Mouse (Mus musculus): ENCODE results near the gene Mxd4. TPM values are rescaled to one million over a fixed set of nuclear protein-coding genes. Genes with fewer than 3 reads are reported as not detected.
A peak's percentile ranks its signal among the peaks of the same experiment; 100 is the strongest.

Mxd4 gene
- polyA plus RNA-seq (2015; fragmentation: Nextera tagmentation; extraction: Ambion mirVana) = 3.2 and 3.8 TPM in 2 replicates

GRCm38 (mm10) chr5:34187601-34188316 lies at the start of gene Mxd4:
Gene Mxd4, minus strand, starts transcription at chr5:34187720.
- Histone ChIP-seq H3K9me3 (replicated peaks) (no peaks in the 10 kb centered on the region), H3K27me3 (no peaks in the 10 kb centered on the region), H3K4me1 (replicated peaks) (peaks cover 47% of the 10 kb centered on the region), H3K4me3 (replicated peaks) (peak within 1 kb of the TSS; percentile 77), H3K36me3 (no peaks in the 10 kb centered on the region), H3K9ac (peak within 1 kb of the TSS; percentile 80), H3K27ac (peak within 1 kb of the TSS; percentile 84), H3K4me2 (peak within 1 kb of the TSS; percentile 100)
- ATAC-seq (ENCODE audit: low read depth) (peak; percentile 97), DNase-seq (peak; percentile 97)
- WGBS (ENCODE audit: insufficient replicate concordance) = under 1% methylated on average over 60 of the region's 60 CpGs

GRCm38 (mm10) chr5:34235898-34236420 lies 48.4 kb upstream of the Mxd4 start:
- WGBS (ENCODE audit: insufficient replicate concordance) = 41% methylated on average over 10 of the region's 10 CpGs
- Histone ChIP-seq H3K9ac (no peak overlapping the region), H3K4me3 (replicated peaks) (no peak overlapping the region), H3K27me3 (no peaks in the 10 kb centered on the region), H3K4me1 (replicated peaks) (no peaks in the 10 kb centered on the region), H3K9me3 (replicated peaks) (no peaks in the 10 kb centered on the region), H3K27ac (no peak overlapping the region), H3K36me3 (no peaks in the 10 kb centered on the region), H3K4me2 (no peak overlapping the region)
- DNase-seq = peak; percentile 13
- no peak for ATAC-seq (ENCODE audit: low read depth)

DNA sequence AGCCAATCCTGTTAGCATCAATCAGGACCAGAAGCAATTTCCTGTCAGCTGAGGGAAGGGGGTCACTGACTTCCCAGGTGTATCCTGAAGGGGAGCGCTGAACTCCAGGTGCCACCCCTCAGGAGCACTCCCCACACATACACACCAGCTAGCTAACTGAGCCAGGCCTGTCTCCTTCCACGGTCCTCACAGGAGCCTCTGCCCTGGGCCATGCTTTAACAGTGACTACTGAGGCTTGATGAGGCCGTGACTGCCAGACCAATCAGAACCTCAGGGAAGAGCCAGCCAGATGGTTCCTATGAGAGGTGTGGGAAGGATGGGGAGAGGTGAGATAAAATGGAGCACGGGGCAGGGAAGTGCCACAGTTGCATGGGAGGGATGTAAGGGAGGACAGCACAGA lies 47.5 kb upstream of the Mxd4 start:
- DNase-seq = no peak
- no peak overlapping the region for H3K4me3 ChIP-seq (replicated peaks)
- no peak overlapping the region for H3K9ac ChIP-seq
- no peaks in the 10 kb centered on the region for H3K9me3 ChIP-seq (replicated peaks)
- H3K4me2 ChIP-seq = no peak overlapping the region
- no peaks in the 10 kb centered on the region for H3K36me3 ChIP-seq
- no peaks in the 10 kb centered on the region for H3K4me1 ChIP-seq (replicated peaks)
- no peaks in the 10 kb centered on the region for H3K27me3 ChIP-seq
- no peak for ATAC-seq (ENCODE audit: low read depth)
- WGBS (ENCODE audit: insufficient replicate concordance) = 57% methylated on average over 4 of the region's 4 CpGs
- no peak overlapping the region for H3K27ac ChIP-seq

DNA sequence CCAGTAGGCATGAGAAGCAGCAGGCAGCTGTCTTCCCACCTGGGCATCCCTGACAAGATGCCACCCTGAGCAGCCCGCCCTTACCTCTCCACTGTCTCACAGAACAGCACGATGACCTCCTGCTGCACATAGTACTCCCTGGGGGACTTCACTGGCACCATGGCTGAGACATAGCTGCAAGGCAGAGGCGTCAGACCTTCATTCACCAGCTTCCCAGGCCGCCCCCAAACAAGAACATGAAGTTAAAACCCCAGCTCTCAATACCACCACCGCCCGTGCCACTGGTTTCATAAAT lies 45.6 kb upstream of the Mxd4 start:
- H3K4me2 ChIP-seq = no peak overlapping the region
- WGBS (ENCODE audit: insufficient replicate concordance) = 64% methylated on average over 6 of the region's 6 CpGs
- ATAC-seq (ENCODE audit: low read depth) (no peak), DNase-seq (no peak)
- no peaks in the 10 kb centered on the region for H3K27me3 ChIP-seq
- H3K4me1 ChIP-seq (replicated peaks) = no peaks in the 10 kb centered on the region
- H3K9ac ChIP-seq = no peak overlapping the region
- H3K4me3 ChIP-seq (replicated peaks) = no peak overlapping the region
- no peak overlapping the region for H3K27ac ChIP-seq
- H3K36me3 ChIP-seq = no peaks in the 10 kb centered on the region
- H3K9me3 ChIP-seq (replicated peaks) = no peaks in the 10 kb centered on the region

- Histone ChIP-seq H3K27me3 (no peaks in the 10 kb centered on the region), H3K36me3 (no peaks in the 10 kb centered on the region), H3K4me1 (replicated peaks) (no peaks in the 10 kb centered on the region), H3K9ac (no peak overlapping the region), H3K4me3 (replicated peaks) (no peak overlapping the region), H3K4me2 (no peak overlapping the region), H3K27ac (no peak overlapping the region), H3K9me3 (replicated peaks) (no peaks in the 10 kb centered on the region)
- DNase-seq = no peak
- ATAC-seq (ENCODE audit: low read depth) = no peak
- WGBS (ENCODE audit: insufficient replicate concordance) = 43% methylated on average over 8 of the region's 8 CpGs
These were observed 45.1 kb upstream of the Mxd4 start for GRCm38 (mm10) chr5:34232481-34233220.

DNA sequence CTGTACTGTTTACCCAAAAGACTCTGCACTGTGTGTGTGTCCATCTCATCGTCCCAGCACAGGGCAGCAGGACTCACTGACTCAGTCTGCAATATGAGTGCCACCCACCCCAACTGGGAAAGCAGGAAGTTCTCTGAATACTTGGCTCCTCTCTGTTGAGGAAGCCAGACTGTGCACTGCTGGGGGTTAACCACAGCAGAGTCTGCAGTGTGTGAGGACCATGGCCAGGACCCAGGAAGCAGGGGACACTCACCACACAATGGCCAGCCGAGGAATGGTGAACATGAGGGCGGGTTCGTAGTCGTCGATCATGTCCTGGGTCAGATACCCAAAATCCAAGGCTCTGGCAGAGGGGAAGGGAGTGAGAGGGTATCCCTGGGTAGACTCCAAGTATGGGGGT lies 44.4 kb upstream of the Mxd4 start:
- Histone ChIP-seq H3K27me3 (no peaks in the 10 kb centered on the region), H3K9me3 (replicated peaks) (no peaks in the 10 kb centered on the region), H3K27ac (no peak overlapping the region), H3K4me2 (no peak overlapping the region), H3K9ac (no peak overlapping the region), H3K36me3 (no peaks in the 10 kb centered on the region), H3K4me1 (replicated peaks) (no peaks in the 10 kb centered on the region), H3K4me3 (replicated peaks) (no peak overlapping the region)
- 38% methylated on average over 6 of the region's 6 CpGs for WGBS (ENCODE audit: insufficient replicate concordance)
- DNase-seq = no peak
- ATAC-seq (ENCODE audit: low read depth) = no peak

- Histone ChIP-seq H3K4me3 (replicated peaks) (no peak overlapping the region), H3K4me1 (replicated peaks) (no peaks in the 10 kb centered on the region), H3K4me2 (no peak overlapping the region), H3K9ac (no peak overlapping the region), H3K27ac (no peak overlapping the region), H3K36me3 (no peaks in the 10 kb centered on the region), H3K27me3 (no peaks in the 10 kb centered on the region), H3K9me3 (replicated peaks) (no peaks in the 10 kb centered on the region)
- ATAC-seq (ENCODE audit: low read depth) (no peak), DNase-seq (no peak)
- WGBS (ENCODE audit: insufficient replicate concordance) = 54% methylated on average over 9 of the region's 9 CpGs
These were observed 43.3 kb upstream of the Mxd4 start for GRCm38 (mm10) chr5:34230599-34231485.

DNA sequence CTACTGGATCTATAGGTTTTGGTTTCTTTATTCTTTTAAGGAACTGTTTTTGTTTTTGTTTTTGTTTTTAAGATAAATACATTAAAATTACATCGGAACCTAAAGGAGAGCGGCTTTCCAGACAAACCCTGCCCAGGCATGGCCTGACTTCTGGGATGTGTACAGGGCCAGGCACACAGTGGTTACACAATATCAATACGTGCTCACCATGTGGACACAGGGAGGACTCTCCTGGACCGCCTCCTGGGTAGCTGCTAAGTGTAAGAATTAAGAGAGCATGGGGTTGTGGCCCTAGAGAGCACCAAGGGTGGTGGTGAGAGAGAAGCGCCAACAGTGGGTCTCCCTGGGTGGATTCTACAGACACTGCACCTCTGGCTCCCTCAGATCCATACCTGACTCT lies 42.0 kb upstream of the Mxd4 start:
- Histone ChIP-seq H3K27ac (no peak overlapping the region), H3K27me3 (no peaks in the 10 kb centered on the region), H3K9me3 (replicated peaks) (no peaks in the 10 kb centered on the region), H3K36me3 (no peaks in the 10 kb centered on the region), H3K4me2 (no peak overlapping the region), H3K4me1 (replicated peaks) (no peaks in the 10 kb centered on the region), H3K9ac (no peak overlapping the region), H3K4me3 (replicated peaks) (no peak overlapping the region)
- 83% methylated on average over 5 of the region's 5 CpGs for WGBS (ENCODE audit: insufficient replicate concordance)
- no peak for DNase-seq
- no peak for ATAC-seq (ENCODE audit: low read depth)

DNA sequence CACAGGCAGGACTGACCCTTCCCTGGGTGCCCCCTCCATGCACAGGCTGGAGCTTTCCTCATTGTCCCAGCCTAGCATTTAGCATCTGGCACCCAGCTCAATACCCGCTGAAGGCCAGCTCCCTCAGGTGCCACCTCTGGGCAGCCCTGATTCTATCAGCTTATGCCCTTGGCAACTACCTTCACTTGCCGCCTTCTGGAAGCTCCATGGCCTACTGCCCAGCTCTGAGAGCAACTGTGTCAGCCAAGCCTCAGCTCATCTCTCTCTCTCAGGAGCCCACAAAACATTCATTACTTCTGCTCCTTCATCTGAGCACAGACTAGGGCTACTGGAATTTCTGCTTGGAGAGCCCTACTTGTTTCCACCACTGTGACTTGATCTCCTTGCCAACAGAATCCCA lies 38.0 kb upstream of the Mxd4 start:
- no peak overlapping the region for H3K9ac ChIP-seq
- no peak overlapping the region for H3K4me3 ChIP-seq (replicated peaks)
- no peaks in the 10 kb centered on the region for H3K4me1 ChIP-seq (replicated peaks)
- H3K36me3 ChIP-seq = no peaks in the 10 kb centered on the region
- DNase-seq = no peak
- H3K4me2 ChIP-seq = no peak overlapping the region
- no peak for ATAC-seq (ENCODE audit: low read depth)
- no peak overlapping the region for H3K27ac ChIP-seq
- no peaks in the 10 kb centered on the region for H3K27me3 ChIP-seq
- WGBS (ENCODE audit: insufficient replicate concordance) = 56% methylated on average over 2 of the region's 2 CpGs
- no peaks in the 10 kb centered on the region for H3K9me3 ChIP-seq (replicated peaks)

- Histone ChIP-seq H3K9ac (no peak overlapping the region), H3K4me1 (replicated peaks) (no peaks in the 10 kb centered on the region), H3K27ac (no peak overlapping the region), H3K36me3 (no peaks in the 10 kb centered on the region), H3K4me2 (no peak overlapping the region), H3K9me3 (replicated peaks) (no peaks in the 10 kb centered on the region), H3K4me3 (replicated peaks) (no peak overlapping the region), H3K27me3 (no peaks in the 10 kb centered on the region)
- WGBS (ENCODE audit: insufficient replicate concordance) = 65% methylated on average over 5 of the region's 5 CpGs
- ATAC-seq (ENCODE audit: low read depth) (no peak), DNase-seq (no peak)
These were observed 37.0 kb upstream of the Mxd4 start for GRCm38 (mm10) chr5:34224515-34224914.

- Histone ChIP-seq H3K4me2 (no peak overlapping the region), H3K9ac (no peak overlapping the region), H3K27me3 (no peaks in the 10 kb centered on the region), H3K4me3 (replicated peaks) (no peak overlapping the region), H3K27ac (no peak overlapping the region), H3K9me3 (replicated peaks) (no peaks in the 10 kb centered on the region), H3K4me1 (replicated peaks) (no peaks in the 10 kb centered on the region), H3K36me3 (no peaks in the 10 kb centered on the region)
- DNase-seq (no peak), ATAC-seq (ENCODE audit: low read depth) (no peak)
- WGBS (ENCODE audit: insufficient replicate concordance) = 58% methylated on average over 4 of the region's 4 CpGs
These were observed 32.5 kb upstream of the Mxd4 start for GRCm38 (mm10) chr5:34220001-34220400.

Measured in liver, embryonic 13.5 days (tissue).